Mouse (Mus musculus) heart, adult 2 months (tissue): ENCODE data around the gene Slc46a3.

Source experiments
- CTCF ChIP-seq: fragments of 200-600 bp; IDR thresholded peaks from 2 replicates; pipeline ENCODE4 v1.8.1; 2022; ENCODE audit warnings: antibody characterized with exemption, mild to moderate bottlenecking, moderate library complexity
- POLR2A ChIP-seq: fragments of 200-500 bp; IDR thresholded peaks from 2 replicates; pipeline ENCODE4 v1.6.1; 2011; ENCODE audit warnings: mild to moderate bottlenecking, low read depth, low read length, control low read depth; ENCODE audit not compliant: insufficient read depth

- TF ChIP-seq CTCF: no peak
- TF ChIP-seq POLR2A: no peak
Measured at GRCm38 (mm10) chr5:147874491-147875065, 20.0 kb downstream of the Slc46a3 start.
